Mouse (Mus musculus) heart, postnatal 0 days (tissue): ENCODE results near the gene Gm7030. TPM values are rescaled to one million over a fixed set of nuclear protein-coding genes. Genes with fewer than 3 reads are reported as not detected.
A peak's percentile ranks its signal among the peaks of the same experiment; 100 is the strongest.
"Not testable (repeated sequence)": the region's sequence is repeated elsewhere in the genome, so short reads cannot be mapped to it uniquely, and the experiment has no call there.

ENCODE experiments used
- ATAC-seq: fragments of 200-750 bp; cut with Nextera tagmentation; 2 replicates; pipeline ENCODE4 v1.8.0; 2017; ENCODE audit warnings: low read depth, moderate number of reproducible peaks, moderate library complexity; ENCODE audit not compliant: insufficient read depth
- DNase-seq: peaks from one replicate; pipeline ENCODE4 v3.0.0-alpha.2; 2016; ENCODE audit warnings: low spot score
- H3K27ac ChIP-seq: fragments of 300-500 bp; sonication (generic); 2 replicates; pipeline ENCODE4 v1.5.1; 2014; ENCODE audit warnings: low read depth, mild to moderate bottlenecking
- H3K27me3 ChIP-seq: fragments of 300-500 bp; sonication (generic); 2 replicates; pipeline ENCODE4 v1.6.1; 2014; ENCODE audit warnings: low read length, mixed read lengths; ENCODE audit not compliant: control insufficient read depth, insufficient read depth
- H3K36me3 ChIP-seq: fragments of 300-500 bp; sonication (generic); replicated peaks from 2 replicates; pipeline ENCODE4 v1.6.1; 2014; ENCODE audit warnings: low read length, mixed read lengths; ENCODE audit not compliant: control insufficient read depth, insufficient read depth
- H3K4me1 ChIP-seq: fragments of 300-500 bp; sonication (generic); 2 replicates; pipeline ENCODE4 v1.6.1; 2014; ENCODE audit warnings: antibody characterized with exemption; ENCODE audit not compliant: control insufficient read depth, insufficient read depth
- H3K4me2 ChIP-seq: fragments of 300-500 bp; sonication (generic); 2 replicates; pipeline ENCODE4 v1.6.1; 2014; ENCODE audit warnings: low read depth, mild to moderate bottlenecking, low read length, moderate library complexity
- H3K4me3 ChIP-seq: fragments of 300-500 bp; sonication (generic); 2 replicates; pipeline ENCODE4 v1.5.1; 2014; ENCODE audit warnings: low read depth, low read length
- H3K9ac ChIP-seq: fragments of 300-500 bp; sonication (generic); replicated peaks from 2 replicates; pipeline ENCODE4 v1.6.1; 2014; ENCODE audit warnings: low read depth, low read length, mixed read lengths
- H3K9me3 ChIP-seq: fragments of 300-500 bp; sonication (generic); replicated peaks from 2 replicates; pipeline ENCODE4 v1.6.1; 2016; ENCODE audit warnings: low read length; ENCODE audit not compliant: control insufficient read depth
- CTCF ChIP-seq: IDR thresholded peaks from 2 replicates; pipeline ENCODE4 v1.5.1; 2016; ENCODE audit warnings: antibody characterized with exemption, control low read depth, low read depth
- EP300 ChIP-seq: IDR thresholded peaks from 2 replicates; pipeline ENCODE4 v1.6.1; 2016; ENCODE audit warnings: antibody characterized with exemption, low read depth
- WGBS: fragments of 180-500 bp; shearing (Covaris S2); extraction: QIAGEN DNeasy Blood & Tissue Kit; methylation state at CpG from one replicate; pipeline ENCODE4 v1.1.7; 2014; 5-methylcytosine and 5-hydroxymethylcytosine counted together
- polyA plus RNA-seq: library from polyadenylated mRNA; unstranded; fragments of >200 nt; fragmentation: Nextera tagmentation; extraction: Ambion mirVana; gene quantifications from 2 replicates; pipeline ENCODE4 v1.2.1, GENCODE M21; 2015
- total RNA-seq: library from RNA; depleted of rRNA; stranded (reverse); fragments of >200 nt; gene quantifications from 2 replicates; pipeline ENCODE4 v1.2.3, GENCODE M21; 2014; ENCODE audit warnings: low replicate concordance

Gm7030 gene
- total and polyA plus RNA-seq, 2 experiments from 2014 or later, result not detected

GRCm38 (mm10) chr17:36093936-36094335, 35.3 kb downstream of the Gm7030 start:
- WGBS, result 11% methylated on average over 3 of the region's 3 CpGs
- DNase-seq (no peak), ATAC-seq (no peak)

DNA sequence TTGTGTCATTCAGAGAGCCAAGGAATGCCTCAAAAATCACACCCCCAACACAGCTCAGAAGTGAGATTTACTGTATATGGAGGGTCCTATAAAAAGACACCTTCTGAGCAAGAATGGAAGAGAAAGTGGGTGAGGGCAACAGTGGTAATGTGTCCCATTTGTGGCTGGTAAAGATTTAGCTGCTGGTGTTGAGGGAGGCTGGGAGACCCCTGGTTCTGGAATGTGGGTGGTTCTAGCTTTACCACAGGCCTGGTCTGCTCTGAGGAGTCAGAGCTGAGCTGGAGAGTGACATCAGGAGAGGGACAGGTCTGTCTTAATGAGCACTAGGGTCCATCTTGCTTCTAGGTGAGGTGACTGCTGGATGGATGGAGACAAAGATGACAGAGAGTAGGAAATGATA, 36.7 kb downstream of the Gm7030 start:
- not testable (repeated sequence) for H3K27ac ChIP-seq, H3K27me3 ChIP-seq, H3K4me3 ChIP-seq, H3K36me3 ChIP-seq, H3K9ac ChIP-seq, H3K9me3 ChIP-seq, H3K4me1 ChIP-seq, ATAC-seq, DNase-seq, H3K4me2 ChIP-seq

More at GRCm38 (mm10) chr17:36093936-36094335, 35.3 kb downstream of the Gm7030 start:
- H3K9me3 ChIP-seq, result no peaks in the 10 kb centered on the region
- H3K9ac ChIP-seq, result no peak overlapping the region
- no peak for TF ChIP-seq EP300
- no peak for TF ChIP-seq CTCF
- H3K4me1 ChIP-seq, result no peaks in the 10 kb centered on the region
- H3K36me3 ChIP-seq, result no peaks in the 10 kb centered on the region
- no peak overlapping the region for H3K27ac ChIP-seq
- no peaks in the 10 kb centered on the region for H3K27me3 ChIP-seq
- no peak overlapping the region for H3K4me2 ChIP-seq
- H3K4me3 ChIP-seq, result no peak overlapping the region

- not testable (repeated sequence) for H3K27ac ChIP-seq, H3K27me3 ChIP-seq, H3K9me3 ChIP-seq, H3K4me2 ChIP-seq, H3K4me1 ChIP-seq, H3K4me3 ChIP-seq, ATAC-seq, H3K9ac ChIP-seq, DNase-seq, H3K36me3 ChIP-seq
- no CpG with 5 or more reads among the region's 2 CpGs for WGBS
Measured at GRCm38 (mm10) chr17:36091933-36092332, 37.3 kb downstream of the Gm7030 start.

GRCm38 (mm10) chr17:36085976-36086375, 43.2 kb downstream of the Gm7030 start:
- H3K4me2 ChIP-seq, ATAC-seq, DNase-seq, H3K36me3 ChIP-seq, H3K9me3 ChIP-seq, H3K9ac ChIP-seq, H3K4me3 ChIP-seq, H3K4me1 ChIP-seq, H3K27ac ChIP-seq: not testable (repeated sequence)
- 63% methylated on average over 1 of the region's 1 CpGs for WGBS
- peaks cover 36% of the 10 kb centered on the region for H3K27me3 ChIP-seq

DNA sequence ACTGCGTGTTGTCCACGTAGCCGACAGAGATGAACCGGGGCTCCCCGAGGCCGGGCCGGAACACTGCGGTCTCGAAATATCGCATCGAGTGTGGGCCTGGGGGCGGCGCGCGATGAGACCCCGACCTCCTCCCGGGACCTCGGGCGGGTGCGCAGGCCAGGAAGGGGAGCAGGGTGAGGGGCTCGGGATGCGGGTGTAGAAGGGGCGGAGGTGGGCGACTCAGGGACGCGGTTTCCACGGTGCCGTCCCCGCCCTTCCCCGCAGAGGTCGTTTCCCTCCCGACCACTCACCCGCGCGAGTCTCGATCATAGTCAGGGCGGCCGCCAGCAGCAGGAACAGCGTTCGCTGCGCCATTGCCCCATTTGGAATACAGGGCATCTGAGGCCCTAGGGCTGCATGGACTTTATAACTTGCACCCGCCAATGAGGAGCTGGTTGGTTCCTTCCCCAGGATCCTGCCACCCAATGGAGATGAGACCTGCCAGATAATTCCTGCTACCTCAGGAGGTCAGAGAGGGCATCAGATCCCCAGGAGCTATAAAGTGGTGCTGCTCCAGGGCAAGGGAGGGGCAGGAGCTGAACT, 45.3 kb downstream of the Gm7030 start:
- H3K9me3 ChIP-seq, result no peaks in the 10 kb centered on the region
- ATAC-seq, result no peak
- H3K36me3 ChIP-seq, result no peaks in the 10 kb centered on the region
- peak overlapping the region; percentile 85 for H3K4me2 ChIP-seq
- H3K9ac ChIP-seq, result peak overlapping the region; percentile 21; the same call in 1 of the 2 replicates
- H3K4me1 ChIP-seq, result no peaks in the 10 kb centered on the region
- H3K27me3 ChIP-seq, result peaks cover 36% of the 10 kb centered on the region
- no peak overlapping the region for H3K27ac ChIP-seq
- DNase-seq, result no peak
- WGBS, result under 1% methylated on average over 42 of the region's 42 CpGs
- TF ChIP-seq CTCF (no peak), EP300 (no peak)
- H3K4me3 ChIP-seq, result peak overlapping the region; percentile 55

- Histone ChIP-seq H3K4me3 (peak overlapping the region; percentile 55), H3K9me3 (no peaks in the 10 kb centered on the region), H3K27ac (no peak overlapping the region), H3K27me3 (peaks cover 36% of the 10 kb centered on the region), H3K9ac (peak overlapping the region; percentile 21; the same call in 1 of the 2 replicates), H3K36me3 (no peaks in the 10 kb centered on the region), H3K4me1 (no peaks in the 10 kb centered on the region), H3K4me2 (peak overlapping the region; percentile 85)
- no peak for DNase-seq
- WGBS, result under 1% methylated on average over 46 of the region's 46 CpGs
- no peak for TF ChIP-seq CTCF
- no peak for TF ChIP-seq EP300
- ATAC-seq, result 0 out of 2 replicates have a peak, but pooled peaks have one; percentile 30
Measured at GRCm38 (mm10) chr17:36083266-36083869, 45.9 kb downstream of the Gm7030 start.

DNA sequence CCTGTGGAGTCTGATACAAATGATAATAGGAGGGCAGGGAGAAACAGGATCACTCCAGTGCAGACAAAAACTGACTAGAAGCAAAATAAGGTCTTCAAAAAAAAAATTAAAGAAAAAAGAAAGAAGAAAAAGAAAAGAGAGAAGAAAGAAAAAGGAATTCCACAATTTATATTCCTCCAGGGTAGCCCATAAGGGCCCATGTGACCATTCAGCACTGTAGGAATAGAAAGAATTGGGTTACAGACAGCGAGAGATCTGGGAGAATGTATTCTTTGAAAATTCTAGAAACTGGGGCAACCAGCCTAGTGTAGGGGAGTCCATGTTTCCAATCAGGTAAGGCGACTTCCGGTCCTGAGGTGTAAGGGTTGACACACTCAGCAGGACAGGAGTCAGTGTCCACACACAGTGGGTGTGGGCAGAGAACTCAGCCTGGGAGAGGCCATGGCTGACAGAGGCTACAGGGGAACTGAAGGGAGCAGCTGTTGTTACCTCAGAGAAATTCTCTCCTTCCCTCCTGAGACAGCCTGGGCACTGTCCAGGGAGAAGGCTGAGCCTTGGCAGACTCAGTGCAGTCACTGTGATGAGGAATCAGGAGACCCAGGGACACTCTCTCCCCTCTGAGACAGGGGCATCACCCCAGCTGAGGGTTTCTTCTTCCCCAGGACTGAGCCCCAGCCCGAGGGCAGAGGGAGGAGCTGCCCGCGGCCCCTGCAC, 46.5 kb downstream of the Gm7030 start:
- DNase-seq, H3K36me3 ChIP-seq, H3K9ac ChIP-seq, H3K4me1 ChIP-seq, ATAC-seq, H3K9me3 ChIP-seq, H3K27ac ChIP-seq: not testable (repeated sequence)
- 42% methylated on average over 4 of the region's 6 CpGs for WGBS
- Histone ChIP-seq H3K4me3 (peak overlapping the region; percentile 55), H3K27me3 (peaks cover 36% of the 10 kb centered on the region), H3K4me2 (peak overlapping the region; percentile 85)

DNA sequence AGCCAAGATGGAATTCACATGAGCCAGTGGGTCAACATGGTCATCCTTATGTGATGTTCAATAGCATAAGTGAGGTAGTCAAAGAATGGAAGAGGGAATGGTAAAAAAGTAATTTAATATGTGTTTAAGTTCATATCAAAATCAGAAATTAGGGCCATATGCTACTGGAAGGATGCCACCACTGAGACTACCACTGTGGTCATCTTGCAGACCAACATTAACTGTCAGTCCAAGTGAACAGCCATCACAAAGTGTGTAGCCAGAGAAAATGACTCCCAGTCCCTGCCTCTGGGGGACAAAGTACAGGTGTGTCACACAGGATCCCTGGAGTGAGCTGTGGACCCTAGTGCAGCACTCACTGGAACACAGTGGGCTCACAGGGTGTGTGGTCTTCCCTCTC, 47.3 kb downstream of the Gm7030 start:
- not testable (repeated sequence) for DNase-seq, H3K4me2 ChIP-seq, H3K36me3 ChIP-seq, ATAC-seq, H3K9ac ChIP-seq, H3K9me3 ChIP-seq, H3K4me1 ChIP-seq, H3K4me3 ChIP-seq, H3K27ac ChIP-seq
- peaks cover 36% of the 10 kb centered on the region for H3K27me3 ChIP-seq
